Mouse (Mus musculus) lung, postnatal 0 days (tissue): ENCODE measurements at regions not wholly inside any gene's neighbourhood (a gene's known extent, or its start where the extent isn't known, plus 50 kb on each side); places are given as distances from the start of the nearest gene placed in this dataset.

ENCODE experiments used
- CTCF ChIP-seq: IDR thresholded peaks from 2 replicates; pipeline ENCODE4 v1.5.1; 2016; ENCODE audit warnings: antibody characterized with exemption, mild to moderate bottlenecking
- EP300 ChIP-seq: IDR thresholded peaks from 2 replicates; pipeline ENCODE4 v1.6.1; 2016; ENCODE audit warnings: antibody characterized with exemption, mild to moderate bottlenecking, control low read depth

GRCm38 (mm10) chr17:80845349-80845748, 99.1 kb upstream of the Tmem178 start:
- TF ChIP-seq CTCF (no peak), EP300 (no peak)
